Mouse (Mus musculus) liver, embryonic 14.5 days (tissue): ENCODE results near the gene Wdr24. TPM values are rescaled to one million over a fixed set of nuclear protein-coding genes. Genes with fewer than 3 reads are reported as not detected.
A peak's percentile ranks its signal among the peaks of the same experiment; 100 is the strongest.

Source experiments
- ATAC-seq: fragments of 200-750 bp; cut with Nextera tagmentation; 2 replicates; pipeline ENCODE4 v1.8.0; 2017; ENCODE audit warnings: moderate number of reproducible peaks, mild to moderate bottlenecking, moderate library complexity; ENCODE audit not compliant: insufficient read depth
- DNase-seq, 3 experiments: peaks; one replicate each; pipeline ENCODE4 v3.0.0-alpha.2; 2012 to 2013; ENCODE audit warnings: low read depth in 3 of 3, low spot score in 3 of 3
- H3K27ac ChIP-seq: fragments of 300-500 bp; sonication (generic); 2 replicates; pipeline ENCODE4 v1.5.1; 2014; ENCODE audit warnings: moderate library complexity, mild to moderate bottlenecking, control low read depth, inconsistent platforms
- H3K27me3 ChIP-seq: fragments of 300-500 bp; sonication (generic); 2 replicates; pipeline ENCODE4 v1.6.1; 2014; ENCODE audit warnings: mild to moderate bottlenecking, low read length, moderate library complexity; ENCODE audit not compliant: control insufficient read depth, insufficient read depth
- H3K36me3 ChIP-seq: fragments of 300-500 bp; sonication (generic); replicated peaks from 2 replicates; pipeline ENCODE4 v1.6.1; 2014; ENCODE audit warnings: low read depth; ENCODE audit not compliant: control insufficient read depth, insufficient read depth
- H3K4me1 ChIP-seq, 2 experiments: fragments of 200-500 bp in 1 of 2; fragments of 300-500 bp in 1 of 2; sonication (generic) in 1 of 2; replicated peaks; 2 replicates each; pipeline ENCODE4 v1.6.1; 2012 to 2014; ENCODE audit warnings: antibody characterized with exemption in 1 of 2, inconsistent platforms in 1 of 2, low read length in 1 of 2; ENCODE audit not compliant: control insufficient read depth in 2 of 2, insufficient read depth in 2 of 2
- H3K4me2 ChIP-seq: fragments of 300-500 bp; sonication (generic); 2 replicates; pipeline ENCODE4 v1.6.1; 2014; ENCODE audit warnings: low read depth, mild to moderate bottlenecking, control low read depth, moderate library complexity
- H3K4me3 ChIP-seq, 2 experiments: fragments of 200-500 bp in 1 of 2; fragments of 300-500 bp in 1 of 2; sonication (generic) in 1 of 2; 2 replicates each; pipeline ENCODE4 v1.5.1; 2012 to 2014; ENCODE audit warnings: low read depth in 2 of 2, low read length in 2 of 2, mild to moderate bottlenecking in 2 of 2, control low read depth in 1 of 2, inconsistent platforms in 1 of 2, moderate library complexity in 1 of 2; ENCODE audit not compliant: insufficient read depth in 1 of 2
- H3K9ac ChIP-seq: fragments of 300-500 bp; sonication (generic); replicated peaks from 2 replicates; pipeline ENCODE4 v1.6.1; 2014; ENCODE audit warnings: mild to moderate bottlenecking, control low read depth, moderate library complexity
- H3K9me3 ChIP-seq: fragments of 300-500 bp; sonication (generic); 2 replicates; pipeline ENCODE4 v1.6.1; 2016; ENCODE audit warnings: low read length, mixed read lengths; ENCODE audit not compliant: control insufficient read depth
- CTCF ChIP-seq: IDR thresholded peaks from 2 replicates; pipeline ENCODE4 v1.5.1; 2016; ENCODE audit warnings: antibody characterized with exemption, low read depth, control low read depth
- EP300 ChIP-seq: IDR thresholded peaks from 2 replicates; pipeline ENCODE4 v1.6.1; 2016; ENCODE audit warnings: antibody characterized with exemption, low read depth
- WGBS: fragments of 180-500 bp; shearing (Covaris S2); extraction: QIAGEN DNeasy Blood & Tissue Kit; methylation state at CpG from one replicate; pipeline ENCODE4 v1.1.7; 2014; ENCODE audit not compliant: insufficient replicate concordance; 5-methylcytosine and 5-hydroxymethylcytosine counted together
- polyA plus RNA-seq, 2 experiments: library from polyadenylated mRNA; depleted of rRNA in 1 of 2; stranded (reverse) in 1 of 2; unstranded in 1 of 2; fragments of >200 nt; fragmentation: Nextera tagmentation in 1 of 2; extraction: Ambion mirVana in 1 of 2; gene quantifications; 2 replicates each; pipeline versions ENCODE4 v1.2.1 to v1.2.3; 2012 to 2014

Wdr24 gene
- polyA plus RNA-seq, 2 experiments = 9.2 to 14.3 TPM

DNA sequence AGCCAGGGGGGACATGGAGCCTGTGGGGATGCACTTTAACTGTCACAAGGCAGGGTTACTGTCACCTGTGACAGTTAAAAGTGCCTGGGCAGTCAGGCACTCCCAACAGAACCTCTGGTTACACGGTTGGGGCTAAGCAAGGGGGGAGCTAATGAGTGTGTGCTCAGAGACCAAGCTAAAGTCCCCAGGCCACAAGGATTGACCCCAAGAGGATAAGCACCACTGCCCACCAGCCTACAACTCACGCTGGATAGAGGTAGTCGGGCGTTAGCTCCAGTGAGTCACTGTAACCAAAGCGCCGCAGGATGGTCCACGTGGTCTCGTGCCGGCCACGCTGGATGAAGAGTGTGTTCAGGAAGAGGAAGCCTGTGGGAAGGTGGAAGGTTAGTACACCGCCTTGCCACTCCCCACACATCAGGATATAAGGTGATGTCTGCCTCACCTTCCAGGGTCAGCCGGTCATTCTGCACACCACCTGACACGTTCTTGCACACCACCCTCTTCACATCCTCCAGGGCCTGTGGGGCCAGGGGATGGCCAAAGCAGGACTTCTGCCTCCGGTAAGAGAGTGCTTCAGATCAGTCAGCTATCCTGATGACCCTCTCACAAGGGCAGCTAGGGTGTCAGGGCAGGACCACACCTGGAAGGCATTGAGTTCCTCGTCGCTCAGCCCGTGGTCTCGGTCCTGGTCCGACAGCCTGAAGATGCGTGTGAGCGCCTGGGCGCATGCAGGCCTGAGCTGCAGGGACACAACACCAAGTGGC lies 17.9 kb downstream of the Wdr24 start, which contains the start of gene Gm20683:
Gene Gm20683 (minus strand): TSS at position 647 of the 764 bp plus-strand sequence.
- H3K4me3 ChIP-seq = no peak within 1 kb of the TSS
- peaks cover 16 to 19% of the 10 kb centered on the region in 2 experiments for H3K4me1 ChIP-seq
- DNase-seq (no peak), ATAC-seq (no peak)
- no peak for TF ChIP-seq EP300
- TF ChIP-seq CTCF = no peak
- no peak within 1 kb of the TSS for H3K27ac ChIP-seq
- H3K9me3 ChIP-seq = no peaks in the 10 kb centered on the region
- H3K4me2 ChIP-seq = no peak within 1 kb of the TSS; the same call in 1 of the 2 replicates
- H3K27me3 ChIP-seq = no peaks in the 10 kb centered on the region
- H3K36me3 ChIP-seq = peaks cover 32% of the 10 kb centered on the region
- no peak within 1 kb of the TSS for H3K9ac ChIP-seq
- WGBS = 93% methylated on average over 22 of the region's 22 CpGs

DNA sequence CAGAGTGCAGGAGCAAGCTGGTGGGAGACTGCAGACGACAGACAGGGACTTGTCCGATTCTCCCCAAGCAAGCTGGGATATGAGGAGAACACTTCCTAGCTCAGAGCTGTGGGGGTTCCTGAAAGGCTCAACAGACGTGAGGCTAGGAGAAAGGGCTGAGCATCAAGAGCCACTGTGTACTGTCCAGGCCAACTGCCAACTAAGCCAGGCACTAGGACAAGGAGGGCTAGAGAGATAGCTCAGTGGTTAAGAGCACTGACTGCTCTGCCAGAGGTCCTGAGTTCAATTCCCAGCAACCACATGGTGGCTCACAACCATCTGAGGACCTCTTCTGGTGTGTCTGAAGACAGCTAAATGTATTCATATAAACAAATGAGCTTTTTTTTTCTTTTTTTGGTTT lies 19.1 kb downstream of the Wdr24 start:
- Histone ChIP-seq H3K27ac (no peak overlapping the region), H3K9ac (no peak overlapping the region), H3K4me2 (no peak overlapping the region; the same call in 1 of the 2 replicates), H3K4me1 (peaks cover 13 to 16% of the 10 kb centered on the region in 2 experiments), H3K36me3 (peaks cover 34% of the 10 kb centered on the region), H3K4me3 (no peak overlapping the region), H3K9me3 (no peaks in the 10 kb centered on the region), H3K27me3 (no peaks in the 10 kb centered on the region)
- 80% methylated on average over 3 of the region's 3 CpGs for WGBS
- DNase-seq (no peak), ATAC-seq (no peak)
- no peak for TF ChIP-seq EP300
- 0 out of 2 replicates have a peak, but pooled peaks have one; percentile 1 for TF ChIP-seq CTCF

DNA sequence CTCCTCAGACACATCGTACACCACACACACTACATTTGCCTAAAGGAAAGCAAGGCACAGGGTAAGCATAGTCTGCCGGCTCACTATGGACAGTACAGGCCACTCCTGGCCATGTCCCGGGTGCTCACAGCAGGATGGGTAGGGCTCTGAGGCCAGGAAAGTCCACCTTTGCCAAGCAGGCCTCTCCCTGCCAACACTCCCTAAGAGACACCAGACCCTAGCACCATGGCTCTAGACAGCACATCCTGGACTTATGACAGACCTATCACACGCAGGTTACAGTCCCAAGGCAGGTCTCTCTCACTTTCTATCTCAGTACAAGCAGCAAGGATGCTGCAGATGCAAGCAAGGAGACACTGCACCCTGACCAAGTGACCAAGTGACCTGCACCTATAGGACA lies 19.7 kb downstream of the Wdr24 start:
- Histone ChIP-seq H3K27me3 (no peaks in the 10 kb centered on the region), H3K27ac (peak overlapping the region; percentile 43), H3K4me1 (peaks cover 13 to 15% of the 10 kb centered on the region in 2 experiments), H3K9ac (peak overlapping the region; percentile 74), H3K4me2 (peak overlapping the region; percentile 85), H3K9me3 (no peaks in the 10 kb centered on the region), H3K36me3 (peaks cover 36% of the 10 kb centered on the region), H3K4me3 (peak overlapping the region; percentile 70 to 75)
- WGBS = 86% methylated on average over 4 of the region's 4 CpGs
- TF ChIP-seq EP300 (no peak), CTCF (no peak)
- DNase-seq = no peak
- ATAC-seq = no peak

DNA sequence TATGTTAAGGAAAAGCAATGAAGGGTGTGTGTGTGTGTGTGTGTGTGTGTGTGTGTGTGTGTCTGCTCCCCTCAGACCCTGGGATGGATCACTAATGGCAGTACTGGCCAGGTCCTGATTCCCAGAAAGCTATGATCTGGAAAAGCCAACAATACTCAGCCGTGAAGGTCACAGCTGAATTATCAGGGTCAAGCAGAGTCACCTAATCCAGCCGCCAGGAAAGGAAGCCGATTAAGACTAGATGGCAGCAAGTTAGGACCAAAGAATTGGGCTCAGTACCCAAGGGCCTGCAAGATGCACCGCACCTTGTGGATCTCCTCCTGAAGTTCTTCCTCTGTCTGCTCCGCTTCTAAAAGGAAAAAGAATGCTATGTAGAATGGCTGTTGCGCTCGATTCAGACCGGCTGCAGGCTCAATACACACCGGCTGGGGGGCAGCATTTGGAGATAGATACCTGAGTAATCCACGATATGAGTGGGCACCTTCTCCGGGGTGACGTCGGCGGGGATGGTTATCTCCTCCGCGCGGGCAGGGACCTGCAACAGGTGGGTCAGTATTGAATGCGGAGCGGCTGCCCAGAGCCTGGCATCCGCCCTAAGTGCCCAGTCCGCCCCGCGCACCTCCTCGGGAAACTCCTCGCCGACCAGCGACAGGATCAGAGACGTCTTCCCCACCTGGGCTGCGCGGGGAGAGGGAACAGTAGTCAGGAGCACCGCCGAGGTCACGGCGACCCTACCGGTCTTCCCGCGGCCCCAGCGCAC lies 20.4 kb downstream of the Wdr24 start:
- peak overlapping the region; percentile 85 for H3K4me2 ChIP-seq
- ATAC-seq (peak; percentile 63), DNase-seq (no peak)
- H3K27me3 ChIP-seq = no peaks in the 10 kb centered on the region
- 2% methylated on average over 36 of the region's 38 CpGs for WGBS
- H3K36me3 ChIP-seq = peaks cover 34% of the 10 kb centered on the region
- TF ChIP-seq EP300 (no peak), CTCF (peak; percentile 13; the same call in 1 of the 2 replicates)
- H3K9me3 ChIP-seq = no peaks in the 10 kb centered on the region
- H3K9ac ChIP-seq = peak overlapping the region; percentile 74
- peaks cover 13 to 15% of the 10 kb centered on the region in 2 experiments for H3K4me1 ChIP-seq
- H3K27ac ChIP-seq = peak overlapping the region; percentile 43
- peak overlapping the region; percentile 70 to 75 for H3K4me3 ChIP-seq

DNA sequence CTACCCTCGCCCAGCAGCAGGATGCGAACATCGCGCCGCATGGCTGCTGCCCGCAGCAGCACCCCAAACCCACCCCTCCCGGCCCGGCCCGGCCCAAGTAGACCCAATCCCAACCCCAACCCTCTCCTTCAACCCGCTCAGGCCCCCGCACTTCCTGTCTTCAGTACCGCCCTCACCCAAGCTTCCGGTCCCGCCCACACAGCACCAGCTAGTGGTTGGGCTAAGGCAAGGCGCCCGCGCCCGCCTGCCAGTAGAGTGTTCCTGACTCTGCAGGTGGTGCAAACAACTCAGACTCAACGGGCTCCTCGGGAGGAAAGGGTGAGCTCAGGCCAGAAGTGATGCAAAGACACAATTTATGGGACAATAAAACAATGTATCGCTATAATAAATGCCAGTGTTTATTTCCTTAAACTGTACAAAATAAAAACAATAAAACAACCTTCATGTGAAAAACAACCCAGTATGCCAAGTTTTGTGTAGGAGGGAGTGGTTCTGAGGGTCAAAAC lies 21.0 kb downstream of the Wdr24 start, which contains the start of gene Rhot2:
Gene Rhot2 (minus strand): TSS at position 456 of the 506 bp plus-strand sequence.
- peaks cover 13 to 15% of the 10 kb centered on the region in 2 experiments for H3K4me1 ChIP-seq
- ATAC-seq (peak; percentile 93), DNase-seq (peak; percentile 87 to 89 (median 89))
- H3K9ac ChIP-seq = peak within 1 kb of the TSS; percentile 74
- peaks cover 28% of the 10 kb centered on the region for H3K36me3 ChIP-seq
- H3K9me3 ChIP-seq = no peaks in the 10 kb centered on the region
- WGBS = under 1% methylated on average over 21 of the region's 21 CpGs
- no peaks in the 10 kb centered on the region for H3K27me3 ChIP-seq
- peak within 1 kb of the TSS; percentile 43 for H3K27ac ChIP-seq
- no peak for TF ChIP-seq EP300
- peak; percentile 89 for TF ChIP-seq CTCF
- H3K4me3 ChIP-seq = peak within 1 kb of the TSS; percentile 70 to 75
- peak within 1 kb of the TSS; percentile 85 for H3K4me2 ChIP-seq
